Mouse (Mus musculus): ENCODE data around the gene Slc30a10. TPM values are rescaled to one million over a fixed set of nuclear protein-coding genes. Genes with fewer than 3 reads are reported as not detected.
A peak's percentile ranks its signal among the peaks of the same experiment; 100 is the strongest.

Gene Slc30a10
- 5.9 and 6.9 TPM in 2 replicates for polyA plus RNA-seq (2015; fragmentation: Nextera tagmentation; extraction: Ambion mirVana)

DNA sequence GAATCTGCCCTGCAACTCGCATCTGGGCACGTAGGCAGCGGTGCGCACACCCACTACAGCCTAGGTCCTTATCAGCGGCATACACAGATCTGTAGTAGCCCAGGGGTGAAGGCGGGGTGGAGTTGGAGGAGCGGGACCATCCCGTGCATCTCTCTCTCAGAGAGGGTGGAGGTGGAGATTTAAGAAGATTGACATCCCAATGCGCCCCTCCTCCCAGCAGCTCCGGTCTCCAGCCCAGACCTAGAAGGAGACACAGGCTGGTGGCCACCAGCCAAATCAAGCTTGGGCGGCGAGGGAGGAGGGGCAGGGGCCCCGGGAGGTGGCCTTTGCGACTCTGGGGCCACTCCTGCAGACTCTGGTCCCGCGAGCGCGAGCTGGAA, at the start of gene Slc30a10:
TSS of gene Slc30a10 (plus strand) at position 274 of the 380 bp plus-strand sequence.
- ATAC-seq (replicated peaks) = peak; percentile 85
- H3K9ac ChIP-seq = peak within 1 kb of the TSS; percentile 66

DNA sequence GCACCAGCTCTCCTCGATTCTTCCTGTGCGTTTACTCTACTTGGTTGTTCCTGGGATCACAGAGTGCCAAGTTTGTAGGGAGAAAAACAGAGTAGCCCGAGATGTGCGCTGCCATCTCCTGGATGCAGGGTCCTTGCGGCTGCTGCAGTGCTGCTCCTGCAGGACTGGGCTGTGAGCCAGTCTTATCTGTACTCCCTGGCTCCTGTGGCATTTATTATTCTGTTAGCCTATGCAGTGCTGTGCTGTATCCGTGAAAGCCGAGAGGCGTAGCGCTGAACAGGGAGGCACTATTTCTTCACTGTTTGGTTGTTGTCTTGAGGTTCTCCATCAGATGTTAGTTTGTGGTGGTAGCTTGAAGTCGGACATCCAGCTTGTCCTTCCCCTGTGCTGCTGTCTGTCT, 48.7 kb upstream of the Slc30a10 start:
- peaks cover 46% of the 10 kb centered on the region for H3K36me3 ChIP-seq (replicated peaks)
- no peaks in the 10 kb centered on the region for H3K27me3 ChIP-seq (replicated peaks)
- no peak overlapping the region for H3K27ac ChIP-seq
- H3K9me3 ChIP-seq = no peaks in the 10 kb centered on the region
- 95% methylated on average over 10 of the region's 10 CpGs for WGBS
- no peak for ATAC-seq (replicated peaks)
- no peak overlapping the region for H3K4me3 ChIP-seq
- no peaks in the 10 kb centered on the region for H3K4me1 ChIP-seq
- no peak overlapping the region for H3K9ac ChIP-seq
- no peak overlapping the region for H3K4me2 ChIP-seq

More for the DNA sequence above, at the start of gene Slc30a10:
- H3K4me1 ChIP-seq = peaks cover 9% of the 10 kb centered on the region; the same call in 1 of the 2 replicates
- H3K9me3 ChIP-seq = no peaks in the 10 kb centered on the region
- H3K4me3 ChIP-seq = peak within 1 kb of the TSS; percentile 54
- H3K27ac ChIP-seq = peak within 1 kb of the TSS; percentile 59
- peaks cover 12% of the 10 kb centered on the region; the same call in 1 of the 2 replicates for H3K27me3 ChIP-seq (replicated peaks)
- WGBS = 2% methylated on average over 18 of the region's 18 CpGs
- peak within 1 kb of the TSS; percentile 88 for H3K4me2 ChIP-seq
- no peaks in the 10 kb centered on the region for H3K36me3 ChIP-seq (replicated peaks)

DNA sequence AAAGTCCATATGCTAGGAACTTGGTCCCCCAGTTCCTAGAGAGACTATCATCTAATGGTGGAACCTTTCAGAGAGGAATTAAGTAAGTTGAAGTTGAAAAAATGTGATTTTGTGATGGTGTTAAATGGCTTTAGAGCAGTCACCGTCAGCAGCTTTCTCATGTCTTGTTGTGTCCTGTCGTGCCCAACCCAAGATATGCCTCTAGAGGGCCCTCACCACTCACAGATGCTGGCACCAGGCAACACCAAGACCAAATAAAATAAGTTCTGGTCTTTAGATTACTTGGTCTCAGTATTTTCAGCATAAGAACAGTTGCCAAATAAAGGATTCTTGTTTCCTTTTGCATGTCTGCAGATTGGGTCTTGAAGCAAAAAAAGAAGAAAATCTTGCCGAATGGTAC, 44.8 kb upstream of the Slc30a10 start:
- Histone ChIP-seq H3K4me1 (no peaks in the 10 kb centered on the region), H3K27ac (no peak overlapping the region), H3K27me3 (replicated peaks) (no peaks in the 10 kb centered on the region), H3K9ac (no peak overlapping the region), H3K4me3 (no peak overlapping the region), H3K4me2 (no peak overlapping the region), H3K9me3 (no peaks in the 10 kb centered on the region), H3K36me3 (replicated peaks) (peaks cover 59% of the 10 kb centered on the region)
- no peak for ATAC-seq (replicated peaks)
- 74% methylated on average over 3 of the region's 3 CpGs for WGBS

DNA sequence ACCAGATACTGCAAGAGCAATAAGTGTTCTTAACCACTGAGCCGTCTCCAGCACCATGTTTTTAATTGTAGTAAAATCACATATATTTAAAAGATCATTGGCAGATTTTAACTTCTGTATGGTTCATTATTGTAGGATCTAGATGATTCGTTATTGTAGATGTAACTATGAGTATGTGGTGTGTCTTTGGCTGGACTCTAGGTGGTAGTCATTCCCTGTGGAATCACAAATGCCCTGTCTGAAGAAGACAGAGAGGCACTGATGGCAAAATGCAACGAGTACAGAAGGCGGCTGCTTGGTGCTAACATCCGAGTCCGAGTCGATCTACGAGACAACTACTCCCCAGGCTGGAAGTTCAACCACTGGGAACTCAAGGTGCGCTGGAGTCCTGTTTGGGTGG, 36.6 kb upstream of the Slc30a10 start:
- H3K4me2 ChIP-seq = no peak overlapping the region
- H3K27me3 ChIP-seq (replicated peaks) = no peaks in the 10 kb centered on the region
- peaks cover 38% of the 10 kb centered on the region for H3K36me3 ChIP-seq (replicated peaks)
- no peaks in the 10 kb centered on the region for H3K9me3 ChIP-seq
- no peak overlapping the region for H3K27ac ChIP-seq
- H3K4me1 ChIP-seq = no peaks in the 10 kb centered on the region
- no peak overlapping the region for H3K9ac ChIP-seq
- 91% methylated on average over 9 of the region's 9 CpGs for WGBS
- H3K4me3 ChIP-seq = no peak overlapping the region
- no peak for ATAC-seq (replicated peaks)

DNA sequence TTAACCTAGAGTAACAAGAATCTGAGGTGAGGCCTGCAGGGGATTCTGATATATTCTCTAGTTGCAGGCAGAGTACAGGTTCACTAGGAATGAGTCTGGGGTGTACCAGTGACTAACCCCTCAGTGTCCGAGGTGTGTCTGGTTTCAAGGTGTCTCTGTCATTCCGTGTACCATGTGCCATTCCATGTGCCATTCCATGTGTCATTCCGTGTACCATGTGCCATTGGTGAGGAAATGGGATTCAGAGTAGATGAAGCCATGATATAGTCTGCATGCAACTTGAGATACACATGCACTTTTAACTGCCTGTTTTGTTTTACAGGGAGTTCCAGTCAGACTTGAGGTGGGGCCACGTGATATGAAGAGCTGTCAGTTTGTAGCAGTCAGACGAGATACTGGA, 34.8 kb upstream of the Slc30a10 start:
- H3K4me3 ChIP-seq = no peak overlapping the region
- no peak overlapping the region for H3K27ac ChIP-seq
- no peaks in the 10 kb centered on the region for H3K9me3 ChIP-seq
- no peak overlapping the region for H3K4me2 ChIP-seq
- H3K36me3 ChIP-seq (replicated peaks) = peaks cover 34% of the 10 kb centered on the region
- WGBS = 90% methylated on average over 5 of the region's 5 CpGs
- no peak for ATAC-seq (replicated peaks)
- H3K27me3 ChIP-seq (replicated peaks) = no peaks in the 10 kb centered on the region
- H3K9ac ChIP-seq = no peak overlapping the region
- H3K4me1 ChIP-seq = no peaks in the 10 kb centered on the region

DNA sequence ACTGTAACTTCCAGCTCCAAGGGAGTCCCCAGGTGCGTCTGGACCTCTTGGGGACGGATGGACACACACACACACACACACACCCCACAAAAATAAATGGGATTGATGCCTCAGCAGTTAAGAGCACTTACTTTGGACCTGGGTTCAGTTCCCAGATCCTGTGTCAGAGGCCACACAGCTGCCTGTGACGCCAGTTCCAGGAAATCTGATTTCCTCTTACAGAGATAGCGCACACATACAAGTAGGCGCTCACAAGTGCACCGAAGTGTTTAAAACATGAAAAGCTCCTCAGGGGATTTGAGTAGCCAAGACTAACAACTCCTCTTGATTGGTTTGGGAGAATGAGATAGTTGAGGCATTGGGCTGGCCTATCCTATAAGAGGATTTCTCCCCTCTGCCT, 33.9 kb upstream of the Slc30a10 start:
- H3K36me3 ChIP-seq (replicated peaks) = peaks cover 34% of the 10 kb centered on the region

DNA sequence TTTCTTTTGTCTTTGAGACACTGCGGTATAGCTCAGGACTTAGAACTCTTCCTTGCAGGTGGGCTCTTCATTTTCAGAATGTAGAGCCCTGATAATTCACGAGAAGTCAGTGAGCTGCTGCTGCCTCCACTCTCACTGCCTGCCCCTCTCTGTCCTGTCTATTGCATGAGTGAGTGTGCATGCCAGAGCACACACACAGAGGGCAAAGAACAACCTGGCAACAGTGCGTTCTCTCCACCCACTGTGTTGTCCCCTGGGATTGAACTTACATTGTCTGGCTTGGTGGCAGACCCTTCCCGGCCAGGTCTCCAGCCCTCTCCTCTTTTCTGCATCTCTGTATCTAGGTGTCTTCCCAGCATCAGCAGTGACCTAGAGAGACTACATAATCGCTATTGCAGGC, 28.1 kb upstream of the Slc30a10 start:
- no peak for ATAC-seq (replicated peaks)
- H3K36me3 ChIP-seq (replicated peaks) = peaks cover 9% of the 10 kb centered on the region
- 95% methylated on average over 5 of the region's 5 CpGs for WGBS

More for the DNA sequence above, 33.9 kb upstream of the Slc30a10 start:
- Histone ChIP-seq H3K9ac (no peak overlapping the region), H3K4me1 (no peaks in the 10 kb centered on the region), H3K4me3 (no peak overlapping the region), H3K27me3 (replicated peaks) (no peaks in the 10 kb centered on the region), H3K9me3 (no peaks in the 10 kb centered on the region), H3K27ac (no peak overlapping the region), H3K4me2 (no peak overlapping the region)
- WGBS = 94% methylated on average over 6 of the region's 6 CpGs
- no peak for ATAC-seq (replicated peaks)

DNA sequence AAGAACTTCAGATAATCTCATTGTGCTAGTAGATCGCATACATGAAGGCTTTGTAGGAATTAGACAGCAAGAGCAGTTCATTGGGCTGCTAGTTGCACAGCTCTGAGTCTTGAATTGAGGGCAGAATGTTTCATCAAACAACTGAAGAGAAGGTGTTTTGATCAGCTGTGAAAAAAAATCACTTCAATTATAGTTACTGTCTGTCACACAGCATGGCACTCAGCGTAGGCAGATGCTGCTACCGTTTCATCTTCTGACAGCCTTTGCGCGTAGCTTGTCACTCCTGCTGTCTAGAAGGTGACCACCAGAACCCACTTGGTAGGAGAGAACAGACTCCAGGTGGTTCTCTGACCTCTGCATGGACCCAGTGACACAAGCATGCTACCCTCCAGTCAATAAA, 24.2 kb upstream of the Slc30a10 start:
- Histone ChIP-seq H3K9ac (no peak overlapping the region), H3K4me2 (no peak overlapping the region), H3K9me3 (no peaks in the 10 kb centered on the region), H3K4me3 (no peak overlapping the region), H3K27ac (no peak overlapping the region), H3K27me3 (replicated peaks) (no peaks in the 10 kb centered on the region), H3K36me3 (replicated peaks) (peaks cover 4% of the 10 kb centered on the region), H3K4me1 (no peaks in the 10 kb centered on the region)
- 81% methylated on average over 5 of the region's 5 CpGs for WGBS
- ATAC-seq (replicated peaks) = 0 out of 2 replicates have a peak, but pooled peaks have one; percentile 30

More for the DNA sequence above, 28.1 kb upstream of the Slc30a10 start:
- Histone ChIP-seq H3K4me3 (no peak overlapping the region), H3K9me3 (no peaks in the 10 kb centered on the region), H3K27me3 (replicated peaks) (no peaks in the 10 kb centered on the region), H3K4me1 (no peaks in the 10 kb centered on the region), H3K4me2 (no peak overlapping the region), H3K27ac (no peak overlapping the region), H3K9ac (no peak overlapping the region)

DNA sequence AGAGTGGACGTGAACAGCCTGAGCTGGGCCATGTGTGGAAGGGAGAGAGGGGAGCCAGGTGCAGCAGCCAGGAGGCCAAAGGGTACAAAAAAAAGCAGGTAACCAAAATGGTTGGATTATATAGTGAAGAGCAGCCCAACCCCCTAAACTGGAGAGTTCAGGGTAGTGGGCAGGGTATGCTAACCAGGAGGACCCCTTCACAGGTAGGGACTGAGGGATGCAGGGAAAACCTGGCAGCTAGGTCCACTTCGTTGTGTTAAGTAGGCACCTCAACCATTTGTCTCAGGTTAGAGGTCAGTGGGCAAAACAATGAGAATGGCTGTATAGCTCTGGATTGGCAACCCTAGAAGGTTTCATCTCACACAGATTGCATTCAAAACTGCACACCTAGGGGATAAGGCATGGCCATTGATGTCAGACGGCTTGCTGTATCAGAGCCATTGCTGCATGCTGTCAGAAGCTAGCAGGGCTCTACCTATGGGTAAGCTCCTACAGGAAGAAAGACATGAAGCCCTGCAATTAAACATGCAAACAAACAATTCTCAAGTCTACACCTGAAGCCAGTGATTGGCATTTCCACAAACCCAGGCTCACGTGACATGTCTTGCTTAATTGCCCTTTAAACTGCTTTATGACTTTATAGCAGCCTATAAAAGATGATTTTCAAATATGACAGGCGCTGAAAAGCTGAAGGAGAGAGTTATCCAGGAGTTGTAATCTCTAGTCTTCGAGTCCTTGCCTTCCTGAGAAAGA, 23.2 kb upstream of the Slc30a10 start:
- ATAC-seq (replicated peaks) = no peak
- WGBS = 81% methylated on average over 6 of the region's 6 CpGs
- Histone ChIP-seq H3K9ac (no peak overlapping the region), H3K4me3 (no peak overlapping the region), H3K9me3 (no peaks in the 10 kb centered on the region), H3K4me1 (no peaks in the 10 kb centered on the region; the same call in 1 of the 2 replicates), H3K27me3 (replicated peaks) (no peaks in the 10 kb centered on the region), H3K4me2 (no peak overlapping the region), H3K36me3 (replicated peaks) (peaks cover 4% of the 10 kb centered on the region), H3K27ac (no peak overlapping the region)

DNA sequence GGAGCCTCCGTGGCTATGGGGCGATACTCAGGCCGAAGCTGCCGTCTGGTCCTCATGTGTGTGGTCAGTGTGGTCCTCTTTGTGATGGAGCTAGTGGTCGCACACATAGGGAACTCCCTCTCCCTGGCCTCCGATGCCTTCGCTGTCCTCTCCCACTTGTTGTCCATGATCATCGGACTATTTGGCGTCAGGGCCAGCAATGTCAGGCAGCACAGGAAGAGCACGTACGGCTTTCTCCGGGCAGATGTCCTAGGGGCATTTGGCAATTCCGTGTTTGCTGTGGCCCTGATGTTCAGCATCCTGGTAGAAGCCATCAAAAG, 22.7 kb upstream of the Slc30a10 start:
- no peak overlapping the region for H3K4me2 ChIP-seq
- peaks cover 2% of the 10 kb centered on the region; the same call in 1 of the 2 replicates for H3K4me1 ChIP-seq
- WGBS = 86% methylated on average over 13 of the region's 13 CpGs
- no peaks in the 10 kb centered on the region for H3K9me3 ChIP-seq
- no peak overlapping the region for H3K4me3 ChIP-seq
- H3K27me3 ChIP-seq (replicated peaks) = no peaks in the 10 kb centered on the region
- no peak for ATAC-seq (replicated peaks)
- H3K36me3 ChIP-seq (replicated peaks) = no peaks in the 10 kb centered on the region; the same call in none of the 2 replicates
- no peak overlapping the region for H3K9ac ChIP-seq
- H3K27ac ChIP-seq = no peak overlapping the region

DNA sequence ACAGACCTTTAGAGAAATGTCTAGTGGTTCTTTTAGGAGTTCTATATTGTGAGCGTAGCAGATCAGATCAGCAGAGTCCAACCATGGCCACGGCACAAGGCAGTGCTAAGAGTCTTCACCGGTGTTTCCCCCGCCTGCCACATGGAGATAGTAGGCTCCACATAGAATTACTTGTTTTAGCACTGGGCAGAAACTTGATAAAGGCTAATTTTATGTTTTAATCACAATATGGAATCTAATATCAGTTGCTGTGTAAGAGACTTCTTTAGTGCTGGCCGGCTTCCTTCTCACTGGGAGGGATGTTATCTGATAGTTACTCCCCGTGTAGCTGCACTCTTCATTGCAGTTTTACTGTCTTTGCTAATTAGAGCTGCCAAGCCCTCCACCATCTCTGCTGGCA, 21.5 kb upstream of the Slc30a10 start:
- Histone ChIP-seq H3K4me3 (no peak overlapping the region), H3K9me3 (no peaks in the 10 kb centered on the region), H3K9ac (no peak overlapping the region), H3K36me3 (replicated peaks) (no peaks in the 10 kb centered on the region; the same call in 1 of the 2 replicates), H3K27ac (no peak overlapping the region), H3K4me1 (peaks cover 8% of the 10 kb centered on the region), H3K4me2 (no peak overlapping the region), H3K27me3 (replicated peaks) (no peaks in the 10 kb centered on the region)
- ATAC-seq (replicated peaks) = no peak
- WGBS = 86% methylated on average over 6 of the region's 6 CpGs

DNA sequence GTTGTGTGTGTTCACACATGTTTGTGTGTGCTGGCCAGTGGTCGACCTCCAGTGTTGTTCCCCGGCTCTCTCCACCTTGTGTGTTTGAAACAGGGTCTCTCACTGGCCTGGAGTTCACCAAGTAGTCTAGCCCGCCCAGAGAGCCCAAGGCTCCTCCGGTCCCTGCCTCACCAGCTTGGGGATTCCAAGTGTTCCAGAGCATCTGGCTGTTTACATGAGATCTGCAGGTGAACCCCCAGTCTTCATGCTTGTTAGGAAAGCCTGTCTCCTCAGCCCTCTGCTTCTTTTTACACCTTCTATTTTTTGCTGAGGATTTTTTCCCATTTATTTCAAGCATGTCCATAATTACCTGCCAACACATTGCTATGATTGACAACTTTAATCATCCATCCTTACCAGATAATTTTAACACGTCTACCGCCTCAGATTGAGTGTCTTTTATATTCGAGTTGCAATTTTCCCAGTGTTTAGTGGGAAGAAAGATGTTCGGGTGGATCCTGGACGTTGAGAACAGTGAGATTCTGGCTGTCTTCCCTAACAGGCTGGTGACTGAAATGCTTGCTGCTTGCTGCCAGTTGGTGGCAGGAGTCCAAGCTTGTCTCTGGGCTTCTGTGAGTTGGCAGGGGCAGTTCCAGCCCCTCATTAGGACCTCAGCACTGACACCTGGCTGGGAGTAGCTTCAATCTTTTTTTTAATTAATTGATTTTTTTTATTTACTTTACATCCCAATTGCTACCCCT, 15.6 kb upstream of the Slc30a10 start:
- Histone ChIP-seq H3K27me3 (replicated peaks) (no peaks in the 10 kb centered on the region), H3K9ac (no peak overlapping the region), H3K4me2 (no peak overlapping the region), H3K4me1 (peaks cover 10% of the 10 kb centered on the region), H3K36me3 (replicated peaks) (no peaks in the 10 kb centered on the region), H3K27ac (no peak overlapping the region), H3K4me3 (no peak overlapping the region), H3K9me3 (no peaks in the 10 kb centered on the region)
- no peak for ATAC-seq (replicated peaks)
- WGBS = 58% methylated on average over 9 of the region's 9 CpGs

All from midbrain, embryonic 15.5 days (tissue).